Mouse (Mus musculus) embryonic facial prominence, embryonic 10.5 days (tissue): ENCODE measurements around the gene Lamtor5. TPM values are rescaled to one million over a fixed set of nuclear protein-coding genes. Genes with fewer than 3 reads are reported as not detected.

Source experiments
- DNase-seq: peaks from one replicate; pipeline ENCODE4 v3.0.0-alpha.2; 2017; ENCODE audit warnings: low spot score
- H3K27ac ChIP-seq: fragments of 300-500 bp; sonication (generic); replicated peaks from 2 replicates; pipeline ENCODE4 v1.5.1; 2016; ENCODE audit warnings: mild to moderate bottlenecking
- H3K27me3 ChIP-seq: fragments of 300-500 bp; sonication (generic); replicated peaks from 2 replicates; pipeline ENCODE4 v1.6.1; 2016; ENCODE audit warnings: low read depth, mild to moderate bottlenecking; ENCODE audit not compliant: poor library complexity, severe bottlenecking
- H3K36me3 ChIP-seq: fragments of 300-500 bp; sonication (generic); replicated peaks from 2 replicates; pipeline ENCODE4 v1.6.1; 2016; ENCODE audit warnings: mild to moderate bottlenecking, moderate library complexity
- H3K4me1 ChIP-seq: fragments of 300-500 bp; sonication (generic); 2 replicates; pipeline ENCODE4 v1.6.1; 2016
- H3K4me3 ChIP-seq: fragments of 300-500 bp; sonication (generic); 2 replicates; pipeline ENCODE4 v1.5.1; 2016; ENCODE audit warnings: mild to moderate bottlenecking, moderate library complexity
- H3K9me3 ChIP-seq: fragments of 300-500 bp; sonication (generic); 2 replicates; pipeline ENCODE4 v1.6.1; 2016; ENCODE audit warnings: mild to moderate bottlenecking
- WGBS: fragments of 180-500 bp; shearing (Covaris S2); methylation state at CpG from one replicate; pipeline ENCODE4 v1.1.7; 2016; 5-methylcytosine and 5-hydroxymethylcytosine counted together
- polyA plus RNA-seq: library from polyadenylated mRNA; unstranded; fragments of >200 nt; fragmentation: Nextera tagmentation; extraction: Ambion mirVana; gene quantifications from 2 replicates; pipeline ENCODE4 v1.2.1, GENCODE M21; 2016

Lamtor5 gene
- polyA plus RNA-seq, 1 experiment from 2014 or later = 191 TPM

DNA sequence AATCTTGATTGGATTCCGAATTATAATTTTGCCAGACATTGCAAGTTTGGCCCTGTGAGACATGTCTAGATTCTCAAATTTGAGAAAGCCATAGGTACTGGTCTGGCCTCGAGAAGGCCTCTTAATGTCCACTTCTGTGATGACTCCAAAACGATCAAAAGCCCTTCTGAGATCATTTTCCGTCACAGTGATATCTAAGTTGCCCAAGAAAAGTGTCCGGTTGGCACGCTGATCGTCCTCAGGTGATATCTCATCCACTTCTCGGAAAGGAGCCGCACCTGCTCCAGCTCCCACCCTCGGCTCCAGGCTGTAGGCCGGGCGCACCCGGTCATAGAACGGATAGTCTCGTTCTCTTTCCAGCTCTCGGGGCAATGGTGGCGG, 53.1 kb downstream of the Lamtor5 start:
- Histone ChIP-seq H3K4me1 (peaks cover 42% of the 10 kb centered on the region), H3K36me3 (peaks cover 52% of the 10 kb centered on the region), H3K27me3 (no peaks in the 10 kb centered on the region), H3K4me3 (peak overlapping the region; percentile 78), H3K27ac (peak overlapping the region; percentile 96), H3K9me3 (no peaks in the 10 kb centered on the region)
- WGBS = 30% methylated on average over 17 of the region's 17 CpGs
- DNase-seq = no peak

DNA sequence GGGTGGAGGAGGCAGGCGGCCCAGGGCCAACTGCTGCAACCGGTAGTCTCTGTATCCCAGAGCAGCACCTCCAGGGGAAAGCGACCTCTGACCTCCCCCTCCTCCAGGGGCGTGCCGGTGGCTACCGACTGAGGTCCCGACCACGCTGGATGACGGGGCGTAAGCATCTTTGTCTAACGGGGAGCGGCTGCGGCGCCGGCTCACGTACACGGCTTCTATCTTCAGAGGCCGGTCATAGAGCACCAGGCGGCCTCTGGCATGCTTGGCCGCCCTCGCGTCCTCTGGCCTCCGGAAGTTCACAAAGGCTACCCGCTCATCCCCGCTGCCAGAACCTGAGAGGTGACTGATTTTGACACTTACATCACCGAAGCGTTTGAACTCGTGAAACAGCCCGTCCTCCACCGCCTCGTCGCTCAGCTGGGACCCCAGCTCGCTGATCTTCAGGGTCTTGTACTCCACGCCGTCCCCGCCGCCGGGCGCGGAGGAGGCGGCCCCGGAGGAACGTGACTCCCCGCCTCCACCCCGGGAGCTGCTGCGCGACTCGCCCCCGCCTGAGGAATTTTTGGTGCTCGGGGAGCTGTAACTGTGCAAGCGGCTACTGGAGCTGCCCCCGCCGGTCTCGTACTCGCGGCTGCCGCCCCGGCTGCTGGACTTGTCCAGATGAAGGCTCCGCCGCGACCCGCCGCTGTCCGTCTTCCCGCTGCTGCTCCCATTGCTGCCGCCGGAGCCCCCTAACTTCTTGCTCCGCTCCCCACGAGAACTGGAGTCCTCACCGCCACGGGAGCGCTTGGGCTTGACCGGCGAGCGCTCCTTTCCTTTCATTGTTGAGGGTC, 53.7 kb downstream of the Lamtor5 start:
- Histone ChIP-seq H3K36me3 (peaks cover 46% of the 10 kb centered on the region), H3K9me3 (no peaks in the 10 kb centered on the region), H3K27me3 (no peaks in the 10 kb centered on the region), H3K4me1 (peaks cover 42% of the 10 kb centered on the region), H3K4me3 (peak overlapping the region; percentile 78), H3K27ac (peak overlapping the region; percentile 96)
- WGBS = under 1% methylated on average over 75 of the region's 75 CpGs
- peak; percentile 72 for DNase-seq

DNA sequence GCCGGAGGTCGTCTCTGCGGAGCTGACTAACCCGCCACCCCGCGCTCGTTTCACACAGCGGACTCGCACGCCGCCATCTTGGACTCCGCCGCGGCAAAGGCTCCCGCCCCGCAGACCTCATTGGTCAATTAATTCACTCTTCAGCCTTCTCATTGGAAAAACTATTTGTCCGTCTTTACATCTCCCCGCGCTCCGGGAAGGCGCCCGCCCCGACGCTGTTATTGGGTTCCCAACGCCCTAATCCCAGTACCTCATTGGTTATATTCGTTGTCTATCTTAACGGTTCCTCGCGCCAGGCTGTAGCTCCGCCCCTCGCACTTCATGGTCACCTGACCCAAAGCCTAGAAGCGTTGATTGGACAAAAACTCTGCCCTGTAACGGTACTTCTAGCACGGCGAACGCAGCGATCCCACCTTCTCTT, 54.3 kb downstream of the Lamtor5 start:
- Histone ChIP-seq H3K36me3 (peaks cover 41% of the 10 kb centered on the region), H3K9me3 (no peaks in the 10 kb centered on the region), H3K27ac (peak overlapping the region; percentile 96), H3K27me3 (no peaks in the 10 kb centered on the region), H3K4me1 (peaks cover 42% of the 10 kb centered on the region), H3K4me3 (peak overlapping the region; percentile 78)
- DNase-seq = peak; percentile 97
- WGBS = under 1% methylated on average over 37 of the region's 37 CpGs

Other genes with a start within 250 kb of the Lamtor5 start
- gene Kcna3, start 242.7 kb upstream of the Lamtor5 start, polyA plus RNA-seq = 2.1 and 2.3 TPM in 2 replicates
- gene Kcna2, start 177.7 kb upstream of the Lamtor5 start, polyA plus RNA-seq = 0.02 and 0.03 TPM in 2 replicates
- gene Kcna10, start 95.8 kb upstream of the Lamtor5 start, polyA plus RNA-seq = not detected in 2 replicates
- 0.11 TPM in 1 of 2 replicates, not detected in the other for gene Cym, start 57.1 kb upstream of the Lamtor5 start, polyA plus RNA-seq
- gene A630076J17Rik, start 48.2 kb upstream of the Lamtor5 start, polyA plus RNA-seq = not detected in 2 replicates
- gene Prok1, start 39.2 kb upstream of the Lamtor5 start, polyA plus RNA-seq = not detected in 2 replicates
- gene Slc16a4, start 12.4 kb downstream of the Lamtor5 start, polyA plus RNA-seq = 2.1 and 2.5 TPM in 2 replicates
- 21.0 and 21.6 TPM in 2 replicates for gene Rbm15, start 54.8 kb downstream of the Lamtor5 start, polyA plus RNA-seq
- 0.32 and 0.33 TPM in 2 replicates for gene Kcnc4, start 180.7 kb downstream of the Lamtor5 start, polyA plus RNA-seq
- gene Slc6a17, start 239.2 kb downstream of the Lamtor5 start, polyA plus RNA-seq = 2.2 and 4.9 TPM in 2 replicates